Mouse (Mus musculus) lung, postnatal 0 days (tissue): ENCODE measurements at regions not wholly inside any gene's neighbourhood (a gene's known extent, or its start where the extent isn't known, plus 50 kb on each side); places are given as distances from the start of the nearest gene placed in this dataset.

Experiments used
- CTCF ChIP-seq: IDR thresholded peaks from 2 replicates; pipeline ENCODE4 v1.5.1; 2016; ENCODE audit warnings: antibody characterized with exemption, mild to moderate bottlenecking
- EP300 ChIP-seq: IDR thresholded peaks from 2 replicates; pipeline ENCODE4 v1.6.1; 2016; ENCODE audit warnings: antibody characterized with exemption, mild to moderate bottlenecking, control low read depth

- TF ChIP-seq CTCF: no peak
- no peak for TF ChIP-seq EP300
Measured at GRCm38 (mm10) chr10:102705848-102706247, 193.8 kb downstream of the Rassf9 start.
